8 mouse cellular contexts compared by ENCODE assay signal in the genomic region with DNA sequence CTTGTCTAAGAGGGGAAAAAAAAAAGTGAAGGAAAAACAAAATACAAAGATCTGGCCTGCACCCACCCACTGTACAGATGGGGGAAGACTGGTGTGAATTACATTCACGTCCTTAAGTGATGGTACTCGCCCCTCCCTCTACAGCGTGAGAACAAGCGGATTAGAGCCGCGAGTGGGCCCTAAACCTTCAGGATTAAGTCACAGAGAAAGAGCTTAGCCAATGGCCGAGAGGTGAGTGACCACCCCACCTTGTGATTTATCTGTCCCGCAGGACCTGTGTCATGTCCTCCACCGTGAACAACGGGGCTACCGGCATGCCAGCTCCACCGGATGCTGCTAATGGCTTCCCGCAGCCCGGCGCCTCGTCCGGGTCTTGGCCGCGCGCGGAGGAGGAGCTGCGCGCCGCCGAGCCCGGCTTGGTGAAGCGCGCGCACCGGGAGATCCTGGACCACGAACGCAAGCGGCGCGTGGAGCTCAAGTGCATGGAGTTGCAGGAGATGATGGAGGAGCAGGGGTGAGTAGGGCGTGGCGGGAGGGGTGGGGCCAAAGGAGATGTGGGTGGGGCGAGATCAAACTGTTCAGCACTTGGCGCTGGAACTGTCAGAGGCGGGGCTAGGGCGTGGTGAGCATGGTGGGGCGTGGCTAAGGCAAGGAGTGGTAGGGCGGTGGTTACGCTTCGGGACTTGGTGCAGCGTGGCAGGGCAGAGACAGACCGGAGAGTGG. TPM values are rescaled to one million over a fixed set of nuclear protein-coding genes. Genes with fewer than 3 reads are reported as not detected.
A peak's percentile ranks its signal among the peaks of the same experiment; 100 is the strongest.
DNase-seq lines count a peak whose midpoint lies in the region; ATAC-seq lines count a peak whose summit lies in the region.

No protein-coding gene starts in this region.

- peak; percentile 93 for ATAC-seq in forebrain, embryonic 12.5 days (ENCODE audit: low FRiP score)
- peak; percentile 89 for ATAC-seq in lung, embryonic 15.5 days (ENCODE audit: borderline replicate concordance, extremely low read depth, low FRiP score, low TSS enrichment)

- no peaks in the 10 kb centered on the region for H3K36me3 ChIP-seq in forebrain, embryonic 12.5 days (replicated peaks)
- no peaks in the 10 kb centered on the region for H3K36me3 ChIP-seq in hindbrain, embryonic 10.5 days
- no peaks in the 10 kb centered on the region for H3K36me3 ChIP-seq in lung, embryonic 15.5 days

- WGBS in forebrain, embryonic 12.5 days = 1% methylated on average over 47 of the region's 47 CpGs
- 1% methylated on average over 47 of the region's 47 CpGs for WGBS in hindbrain, embryonic 10.5 days
- 1% methylated on average over 47 of the region's 47 CpGs for WGBS in lung, embryonic 15.5 days

- H3K4me2 ChIP-seq in forebrain, embryonic 12.5 days = peak overlapping the region; percentile 82
- H3K4me2 ChIP-seq in lung, embryonic 15.5 days = peak overlapping the region; percentile 94

- no peaks in the 10 kb centered on the region for H3K9me3 ChIP-seq in forebrain, embryonic 12.5 days
- H3K9me3 ChIP-seq in hindbrain, embryonic 10.5 days = no peaks in the 10 kb centered on the region
- no peaks in the 10 kb centered on the region for H3K9me3 ChIP-seq in lung, embryonic 15.5 days

- H3K4me3 ChIP-seq in forebrain, embryonic 12.5 days (replicated peaks) = peak overlapping the region; percentile 46
- peak overlapping the region; percentile 67 for H3K4me3 ChIP-seq in hindbrain, embryonic 10.5 days
- peak overlapping the region; percentile 48 for H3K4me3 ChIP-seq in lung, embryonic 15.5 days

- H3K4me1 ChIP-seq in forebrain, embryonic 12.5 days = peaks cover 20% of the 10 kb centered on the region
- H3K4me1 ChIP-seq in hindbrain, embryonic 10.5 days (replicated peaks) = peaks cover 27% of the 10 kb centered on the region
- peaks cover 14% of the 10 kb centered on the region for H3K4me1 ChIP-seq in lung, embryonic 15.5 days

- peak overlapping the region; percentile 53 for H3K9ac ChIP-seq in forebrain, embryonic 12.5 days
- no peak overlapping the region; the same call in 1 of the 2 replicates for H3K9ac ChIP-seq in lung, embryonic 15.5 days

- peaks cover 26% of the 10 kb centered on the region for H3K27me3 ChIP-seq in forebrain, embryonic 12.5 days
- peaks cover 38% of the 10 kb centered on the region for H3K27me3 ChIP-seq in hindbrain, embryonic 10.5 days (ENCODE audit: insufficient read depth, poor library complexity, severe bottlenecking)
- peaks cover 14% of the 10 kb centered on the region for H3K27me3 ChIP-seq in lung, embryonic 15.5 days

- H3K27ac ChIP-seq in forebrain, embryonic 12.5 days = no peak overlapping the region
- H3K27ac ChIP-seq in hindbrain, embryonic 10.5 days = peak overlapping the region; percentile 84
- no peak overlapping the region for H3K27ac ChIP-seq in lung, embryonic 15.5 days

- DNase-seq in MN1 (ENCODE audit: low spot score) = peak; percentile 98
- DNase-seq in c-Kit-positive CD71-positive TER-119-negative erythroid progenitor cells, embryonic 14.5 days (ENCODE audit: low read depth) = peak; percentile 77
- peak; percentile 92 for DNase-seq in hindbrain, embryonic 10.5 days (ENCODE audit: low spot score)
- DNase-seq in layer of hippocampus, adult 9-11 months = peak; percentile 66
- DNase-seq in ovary, postnatal 10 days (ENCODE audit: low spot score) = peak; percentile 10
- peak; percentile 40 for DNase-seq in thymus, postnatal 0 days (ENCODE audit: low spot score)

RNA-seq across cellular contexts. Expression of gene Srrm3, which starts 28.2 kb away (rescaled TPM):
- polyA plus RNA-seq in forebrain, embryonic 12.5 days (2016; fragmentation: Nextera tagmentation; extraction: Ambion mirVana) = 30.3 and 37.6 TPM in 2 replicates
- 18.8 and 38.5 TPM in 2 replicates for polyA plus RNA-seq in hindbrain, embryonic 10.5 days (2016; fragmentation: Nextera tagmentation; extraction: Ambion mirVana)
- polyA plus RNA-seq in lung, embryonic 15.5 days (2015; fragmentation: Nextera tagmentation; extraction: Ambion mirVana) = 0.20 and 0.64 TPM in 2 replicates
- polyA plus RNA-seq in thymus, postnatal 0 days (2015; fragmentation: Nextera tagmentation; extraction: Ambion mirVana) = 0.09 TPM in 1 of 2 replicates, not detected in the other

RNA-seq across cellular contexts. Expression of gene Hspb1, which starts 52.8 kb away (rescaled TPM):
- 7.8 and 10.7 TPM in 2 replicates for polyA plus RNA-seq in forebrain, embryonic 12.5 days (2016; fragmentation: Nextera tagmentation; extraction: Ambion mirVana)
- polyA plus RNA-seq in hindbrain, embryonic 10.5 days (2016; fragmentation: Nextera tagmentation; extraction: Ambion mirVana) = 10.6 and 24.0 TPM in 2 replicates
- polyA plus RNA-seq in lung, embryonic 15.5 days (2015; fragmentation: Nextera tagmentation; extraction: Ambion mirVana) = 114 and 129 TPM in 2 replicates
- polyA plus RNA-seq in thymus, postnatal 0 days (2015; fragmentation: Nextera tagmentation; extraction: Ambion mirVana) = 23.7 and 29.1 TPM in 2 replicates

RNA-seq across cellular contexts. Expression of gene Mdh2, which starts 56.6 kb away (rescaled TPM):
- polyA plus RNA-seq in forebrain, embryonic 12.5 days (2016; fragmentation: Nextera tagmentation; extraction: Ambion mirVana) = 520 and 524 TPM in 2 replicates
- 609 and 683 TPM in 2 replicates for polyA plus RNA-seq in hindbrain, embryonic 10.5 days (2016; fragmentation: Nextera tagmentation; extraction: Ambion mirVana)
- 452 and 462 TPM in 2 replicates for polyA plus RNA-seq in lung, embryonic 15.5 days (2015; fragmentation: Nextera tagmentation; extraction: Ambion mirVana)
- 525 and 570 TPM in 2 replicates for polyA plus RNA-seq in thymus, postnatal 0 days (2015; fragmentation: Nextera tagmentation; extraction: Ambion mirVana)

RNA-seq across cellular contexts. Expression of gene Styxl1, which starts 56.7 kb away (rescaled TPM):
- polyA plus RNA-seq in forebrain, embryonic 12.5 days (2016; fragmentation: Nextera tagmentation; extraction: Ambion mirVana) = 0.29 TPM in 1 of 2 replicates, not detected in the other
- polyA plus RNA-seq in hindbrain, embryonic 10.5 days (2016; fragmentation: Nextera tagmentation; extraction: Ambion mirVana) = 0.24 and 0.43 TPM in 2 replicates
- polyA plus RNA-seq in lung, embryonic 15.5 days (2015; fragmentation: Nextera tagmentation; extraction: Ambion mirVana) = 0.24 and 0.57 TPM in 2 replicates
- polyA plus RNA-seq in thymus, postnatal 0 days (2015; fragmentation: Nextera tagmentation; extraction: Ambion mirVana) = 0.83 and 0.96 TPM in 2 replicates

Comparison
In these comparisons a context has a peak if more than half of its experiments do, and no peak if none do; other contexts are left out.
1. DNase-seq: peak in every context shown above with its lines; median percentile 98 in MN1; 92 in hindbrain, embryonic 10.5 days; 77 in c-Kit-positive CD71-positive TER-119-negative erythroid progenitor cells, embryonic 14.5 days; 66 in layer of hippocampus, adult 9-11 months; 40 in thymus, postnatal 0 days; 10 in ovary, postnatal 10 days.
2. RNA of gene Srrm3, which starts 28.2 kb away (polyA plus RNA-seq): 18.8 to 38.5 TPM in hindbrain, embryonic 10.5 days and 30.3 to 37.6 TPM in forebrain, embryonic 12.5 days; 0.20 to 0.64 TPM in lung, embryonic 15.5 days and 0.09 TPM in thymus, postnatal 0 days; every median in the first group is over 10 times any median in the second.
3. Peak in every context shown above with its lines, with median percentiles within 50 percentile points of each other: H3K4me3 ChIP-seq.